Mouse (Mus musculus): Measurements from ENCODE around the gene Inpp5a.

DNA sequence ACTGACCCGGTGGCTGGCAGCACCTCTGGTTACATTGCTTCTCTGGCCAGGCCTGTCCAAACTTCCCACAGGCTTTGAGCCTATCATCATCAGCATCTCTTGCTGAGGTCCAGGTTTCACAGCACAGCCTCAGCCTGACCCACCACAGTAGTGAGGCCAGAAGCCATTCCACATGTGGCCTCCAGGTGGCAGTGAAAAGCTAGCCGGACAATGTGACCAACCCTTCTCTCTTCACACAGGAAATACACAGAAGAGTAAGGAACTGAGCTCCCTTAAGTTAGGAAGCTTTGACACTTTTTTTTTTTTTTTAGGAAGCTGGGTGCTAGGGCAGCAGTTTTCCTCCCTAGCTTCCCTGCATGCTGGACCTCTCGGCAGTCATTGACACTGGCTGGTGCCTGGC, 201.4 kb downstream of the Inpp5a start:
- TF ChIP-seq CTCF (IDR thresholded peaks at IDR 0.05; ENCODE audit: control insufficient read depth, insufficient read depth, low read length), result peak; percentile 80
- no peak for TF ChIP-seq POLR2A (IDR thresholded peaks at IDR 0.05; ENCODE audit: borderline replicate concordance, control insufficient read depth, low read depth, low read length)
